Comparison of ENCODE assay signal across 10 mouse cellular contexts in the genomic region with DNA sequence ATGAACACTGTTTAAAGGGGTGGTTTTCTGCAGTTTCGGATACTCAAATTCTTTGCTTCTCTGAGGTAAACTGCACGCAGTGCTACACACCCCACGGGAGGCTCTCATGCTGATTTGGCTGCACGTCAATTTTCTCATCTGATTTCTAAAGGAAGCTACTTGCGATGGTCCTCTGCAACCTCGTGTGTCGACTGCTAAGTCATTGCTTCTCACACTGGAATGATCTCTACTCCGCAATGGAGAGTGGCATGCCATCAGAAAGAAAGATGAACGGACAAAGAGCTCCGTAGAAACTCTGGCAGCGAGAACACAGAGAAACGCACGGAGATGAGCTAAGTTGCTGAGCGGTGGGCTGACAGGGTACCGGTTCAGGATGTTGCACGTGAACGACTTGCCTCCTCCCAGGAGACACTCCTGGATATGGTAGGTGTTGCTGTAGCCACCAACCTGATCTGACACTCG.
DNase-seq lines count a peak whose midpoint lies in the region; ATAC-seq lines count a peak whose summit lies in the region.
"Had no signal": no experiment of that assay in that cellular context is flagged by ENCODE, and none has a peak within 500 bp of the region (broad histone marks: within the 10 kb centered on the region; RNA-seq: fewer than 3 reads in every experiment).

No protein-coding gene starts in this region.

- no peak overlapping the region for H3K9ac ChIP-seq in kidney, embryonic 15.5 days
- no peak overlapping the region for H3K9ac ChIP-seq in hindbrain, embryonic 11.5 days (ENCODE audit: low read depth, low read length)
- peak overlapping the region; percentile 13; the same call in 1 of the 2 replicates for H3K9ac ChIP-seq in neural tube, embryonic 12.5 days

- 74% methylated on average over 18 of the region's 18 CpGs for WGBS in kidney, embryonic 15.5 days
- WGBS in hindbrain, embryonic 11.5 days = 58% methylated on average over 18 of the region's 18 CpGs
- WGBS in neural tube, embryonic 12.5 days = 57% methylated on average over 18 of the region's 18 CpGs

- H3K4me1 ChIP-seq in kidney, embryonic 15.5 days = no peaks in the 10 kb centered on the region
- H3K4me1 ChIP-seq in hindbrain, embryonic 11.5 days (replicated peaks; ENCODE audit: control insufficient read depth, insufficient read depth, low read length) = peaks cover 3% of the 10 kb centered on the region; the same call in 1 of the 2 replicates
- H3K4me1 ChIP-seq in neural tube, embryonic 12.5 days = peaks cover 12% of the 10 kb centered on the region

- no peak overlapping the region for H3K27ac ChIP-seq in kidney, embryonic 15.5 days
- no peak overlapping the region for H3K27ac ChIP-seq in hindbrain, embryonic 11.5 days (ENCODE audit: low read depth, low read length)
- H3K27ac ChIP-seq in neural tube, embryonic 12.5 days = no peak overlapping the region
- H3K27ac ChIP-seq: heart, embryonic 10.5 days had no signal

- no peaks in the 10 kb centered on the region for H3K27me3 ChIP-seq in kidney, embryonic 15.5 days
- H3K27me3 ChIP-seq in hindbrain, embryonic 11.5 days (ENCODE audit: control insufficient read depth, insufficient read depth, low read length) = no peaks in the 10 kb centered on the region
- H3K27me3 ChIP-seq in neural tube, embryonic 12.5 days (replicated peaks) = no peaks in the 10 kb centered on the region

- no peaks in the 10 kb centered on the region for H3K36me3 ChIP-seq in kidney, embryonic 15.5 days
- no peaks in the 10 kb centered on the region for H3K36me3 ChIP-seq in hindbrain, embryonic 11.5 days (ENCODE audit: control insufficient read depth, insufficient read depth, low read length)
- no peaks in the 10 kb centered on the region for H3K36me3 ChIP-seq in neural tube, embryonic 12.5 days
- H3K36me3 ChIP-seq: G1E; heart, embryonic 10.5 days had no signal

- no peak overlapping the region for H3K4me3 ChIP-seq in kidney, embryonic 15.5 days (replicated peaks)
- no peak overlapping the region for H3K4me3 ChIP-seq in hindbrain, embryonic 11.5 days (ENCODE audit: low read depth, low read length)
- no peak overlapping the region; the same call in 1 of the 2 replicates for H3K4me3 ChIP-seq in neural tube, embryonic 12.5 days
- H3K4me3 ChIP-seq: heart, embryonic 10.5 days had no signal

- 0 out of 2 replicates have a peak overlapping the region, but pooled peaks have one; percentile 1 for H3K4me2 ChIP-seq in kidney, embryonic 15.5 days
- peak overlapping the region; percentile 31 for H3K4me2 ChIP-seq in hindbrain, embryonic 11.5 days (replicated peaks; ENCODE audit: low read depth, low read length)
- peak overlapping the region; percentile 49 for H3K4me2 ChIP-seq in neural tube, embryonic 12.5 days (replicated peaks)

- H3K9me3 ChIP-seq in kidney, embryonic 15.5 days (replicated peaks) = no peaks in the 10 kb centered on the region
- no peaks in the 10 kb centered on the region for H3K9me3 ChIP-seq in hindbrain, embryonic 11.5 days (ENCODE audit: control insufficient read depth, low read length)
- H3K9me3 ChIP-seq in neural tube, embryonic 12.5 days = no peaks in the 10 kb centered on the region
- H3K9me3 ChIP-seq: heart, embryonic 10.5 days had no signal

- ATAC-seq in kidney, embryonic 15.5 days (replicated peaks; ENCODE audit: low FRiP score) = no peak
- no peak for ATAC-seq in hindbrain, embryonic 11.5 days (ENCODE audit: low FRiP score)
- no peak for ATAC-seq in neural tube, embryonic 12.5 days (ENCODE audit: low FRiP score, low read depth)

- DNase-seq in kidney, postnatal 25 days = no peak
- peak; percentile 16 to 30 for DNase-seq in cerebellum, postnatal 36 days
- peak; percentile 24 for DNase-seq in hindbrain, embryonic 11.5 days (ENCODE audit: low spot score)
- no peak for DNase-seq in thymus, adult 18-20 months
- DNase-seq in embryo, embryonic 11 days = no peak
- no peak for DNase-seq in gastrocnemius, adult 18-20 months (ENCODE audit: low spot score)

Comparison
In these comparisons a context has a peak if more than half of its experiments do, and no peak if none do; other contexts are left out.
1. DNase-seq: peak in cerebellum, postnatal 36 days (2 of 2) and hindbrain, embryonic 11.5 days (single experiment); none in kidney, postnatal 25 days (0 of 2), thymus, adult 18-20 months (0 of 2), embryo, embryonic 11 days (single experiment) and gastrocnemius, adult 18-20 months (single experiment).
2. Peak in every context shown above with its lines, with median percentiles within 50 percentile points of each other: H3K4me2 ChIP-seq.